Mouse (Mus musculus) gastrocnemius, postnatal 14 days (tissue): ENCODE data around the gene Arl2. TPM values are rescaled to one million over a fixed set of nuclear protein-coding genes. Genes with fewer than 3 reads are reported as not detected.
A peak's percentile ranks its signal among the peaks of the same experiment; 100 is the strongest.
"Not testable (repeated sequence)": the region's sequence is repeated elsewhere in the genome, so short reads cannot be mapped to it uniquely, and the experiment has no call there.

ENCODE experiments used
- DNase-seq: peaks from one replicate; pipeline ENCODE4 v3.0.0; 2021; ENCODE audit warnings: mixed read lengths
- intact Hi-C: fragments of 180-260 bp; cut with DNase I; formaldehyde crosslinking; loops from one replicate; pipeline ENCODE4 v1.15.1; 2025; ENCODE audit warnings: low total_unique reads
- total RNA-seq, 2 experiments: library from RNA; stranded (reverse); gene quantifications; 2 replicates each; pipeline ENCODE4 v1.2.3; 2021

The Arl2 gene
- total RNA-seq, 2 experiments from 2014 or later: 53.4 to 55.4 TPM

DNA sequence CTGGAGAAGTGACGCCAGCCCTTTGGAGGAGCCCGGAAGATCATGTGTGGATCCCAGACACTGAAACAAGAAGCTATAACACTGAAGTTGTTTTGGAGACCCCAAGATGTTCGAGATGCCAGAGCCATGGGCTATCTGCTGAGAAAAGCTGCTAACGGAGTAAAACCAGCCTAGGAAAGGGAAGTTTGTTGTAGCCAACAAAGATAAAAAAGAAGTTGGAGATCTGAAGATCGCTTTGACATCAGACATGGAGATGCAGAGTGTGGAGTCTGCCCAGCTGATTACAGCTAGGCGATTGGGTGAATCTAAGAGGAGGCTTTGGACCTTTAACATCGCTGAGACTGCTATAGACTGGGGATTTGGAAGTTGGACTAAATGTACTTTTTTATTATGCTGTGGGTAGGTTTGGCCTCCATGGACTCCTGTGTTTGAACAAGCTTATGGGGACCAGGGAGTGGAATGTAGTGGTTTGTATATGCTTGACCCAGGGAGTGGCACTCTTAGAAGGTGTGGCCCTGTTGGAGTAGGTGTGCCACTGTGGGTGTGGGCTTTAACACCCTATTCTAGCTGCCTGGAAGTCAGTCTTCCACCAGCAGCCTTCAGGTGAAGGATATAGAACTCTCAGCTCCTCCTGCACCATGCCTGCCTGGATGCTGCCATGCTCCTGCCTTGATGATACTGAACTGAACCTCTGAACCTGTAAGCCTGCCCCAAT, 10.8 kb downstream of the Arl2 start:
- DNase-seq, intact Hi-C loops: not testable (repeated sequence)

DNA sequence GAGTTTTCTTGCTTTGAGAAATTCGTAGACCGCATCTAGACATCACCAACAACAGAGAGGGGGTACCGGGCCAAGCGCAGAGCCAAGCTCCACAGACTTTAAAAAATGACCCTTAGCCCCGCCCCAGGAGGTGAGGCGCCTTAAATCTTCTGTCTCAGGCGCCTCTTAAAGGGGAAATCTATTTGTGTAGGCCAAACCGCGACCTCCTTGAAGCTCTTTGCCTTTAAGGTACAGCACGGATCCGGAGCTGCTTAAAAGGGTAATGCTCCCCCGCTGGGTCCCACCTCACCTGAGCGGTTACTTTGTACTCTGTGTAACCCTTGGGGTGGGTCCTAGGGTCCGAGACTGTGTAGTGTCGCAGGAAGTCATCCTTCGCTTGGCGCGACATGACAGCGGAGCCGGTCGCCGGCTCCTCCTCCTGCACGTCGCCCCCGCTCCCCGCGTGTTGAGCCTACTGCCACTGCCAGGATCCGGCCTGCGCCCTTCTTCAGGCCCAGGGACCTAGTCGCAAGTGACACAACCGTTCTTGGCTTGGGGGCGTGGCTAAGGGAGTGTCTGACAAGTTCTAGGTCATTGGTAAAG, 13.5 kb downstream of the Arl2 start, which contains the start of gene Snx15:
Gene Snx15 (minus strand): TSS at position 545 of the 582 bp plus-strand sequence.
- intact Hi-C loops: loop anchor here (10.0 kb wide), 1 partner anchor 163 kb away; the partner anchor contains the start of gene Pola2
- peak; percentile 96 for DNase-seq

GRCm38 (mm10) chr19:6126789-6127580, 14.4 kb downstream of the Arl2 start:
- intact Hi-C loops: loop anchor here (10.0 kb wide), 1 partner anchor 162 kb away; the partner anchor contains the start of gene Pola2
- no peak for DNase-seq

DNA sequence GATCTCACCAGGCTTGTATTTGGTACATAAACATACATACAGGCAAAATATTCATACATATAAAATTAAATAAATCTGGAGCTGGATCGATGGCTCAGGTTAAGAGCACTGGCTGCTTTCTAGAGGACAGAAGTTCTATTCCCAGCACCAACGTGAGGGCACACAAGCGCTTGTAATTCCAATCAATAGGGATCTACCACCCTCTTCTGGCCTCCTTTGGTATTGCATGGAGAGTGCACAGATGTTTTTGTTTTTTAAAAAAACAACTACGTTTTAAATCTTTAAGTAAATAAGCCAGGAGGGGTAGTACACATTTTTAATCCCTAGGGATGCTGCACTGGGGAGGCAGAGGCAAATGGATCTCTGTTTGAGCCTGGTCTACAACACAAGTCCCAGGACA, 15.1 kb downstream of the Arl2 start:
- DNase-seq: no peak

DNA sequence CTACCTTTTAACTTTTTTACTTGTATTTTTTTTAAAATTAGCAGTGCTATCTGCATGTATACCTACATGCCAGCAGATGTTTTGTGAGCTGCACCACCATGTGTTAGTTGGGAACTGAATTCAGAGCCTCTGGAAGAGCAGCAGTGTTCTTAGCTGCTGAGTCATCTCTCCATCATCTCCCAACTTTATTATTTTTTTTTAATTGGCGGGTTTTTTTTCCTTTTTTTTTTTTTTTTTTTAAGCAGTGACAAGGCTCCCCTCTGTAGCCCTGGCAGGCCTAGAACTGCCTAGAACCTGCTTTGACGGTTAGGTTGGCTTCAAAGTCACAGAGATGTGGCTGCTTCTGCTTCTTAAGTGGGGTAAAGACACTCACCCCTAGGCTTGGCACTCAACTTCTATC, 16.4 kb downstream of the Arl2 start:
- intact Hi-C loops: loop anchor here (10.0 kb wide), 1 partner anchor 160 kb away; the partner anchor contains the start of gene Pola2
- no peak for DNase-seq

More for the DNA sequence above, 15.1 kb downstream of the Arl2 start:
- intact Hi-C loops: loop anchor here (10.0 kb wide), 1 partner anchor 161 kb away; the partner anchor contains the start of gene Pola2

GRCm38 (mm10) chr19:6123330-6123729, 18.0 kb downstream of the Arl2 start:
- intact Hi-C loops: loop anchor here (10.0 kb wide), 1 partner anchor 159 kb away; the partner anchor contains the start of gene Pola2
- DNase-seq: no peak

DNA sequence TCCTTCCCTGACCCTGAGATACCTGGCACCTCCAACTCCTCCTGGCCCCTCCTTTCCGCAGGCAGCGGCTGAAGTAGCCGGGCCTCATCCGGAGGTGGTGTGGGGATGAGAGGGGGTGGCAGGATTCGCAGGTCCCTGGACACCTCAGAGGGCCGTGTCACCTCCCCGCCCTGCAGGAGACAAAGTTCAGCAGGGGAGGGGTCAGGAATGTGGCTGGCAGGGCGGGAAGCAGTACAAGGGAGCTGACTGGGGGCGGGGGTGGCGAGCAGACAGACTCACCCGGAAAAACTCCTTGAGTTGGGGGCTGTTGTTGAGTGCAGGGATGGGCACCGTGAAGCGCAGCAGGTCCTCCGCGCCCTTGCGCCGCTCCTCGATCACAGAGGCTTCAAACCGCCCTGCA, 19.6 kb downstream of the Arl2 start:
- intact Hi-C loops: loop anchor here (10.0 kb wide), 1 partner anchor 157 kb away; the partner anchor contains the start of gene Pola2
- DNase-seq: no peak

- DNase-seq: no peak
- intact Hi-C loops: no loop called here
Observed at GRCm38 (mm10) chr19:6118677-6119185, 22.6 kb downstream of the Arl2 start.

GRCm38 (mm10) chr19:6117986-6118676, 23.2 kb downstream of the Arl2 start, which contains the start of gene Sac3d1:
Gene Sac3d1, minus strand, starts transcription at chr19:6118650.
- intact Hi-C loops: no loop called here
- DNase-seq: peak; percentile 87

DNA sequence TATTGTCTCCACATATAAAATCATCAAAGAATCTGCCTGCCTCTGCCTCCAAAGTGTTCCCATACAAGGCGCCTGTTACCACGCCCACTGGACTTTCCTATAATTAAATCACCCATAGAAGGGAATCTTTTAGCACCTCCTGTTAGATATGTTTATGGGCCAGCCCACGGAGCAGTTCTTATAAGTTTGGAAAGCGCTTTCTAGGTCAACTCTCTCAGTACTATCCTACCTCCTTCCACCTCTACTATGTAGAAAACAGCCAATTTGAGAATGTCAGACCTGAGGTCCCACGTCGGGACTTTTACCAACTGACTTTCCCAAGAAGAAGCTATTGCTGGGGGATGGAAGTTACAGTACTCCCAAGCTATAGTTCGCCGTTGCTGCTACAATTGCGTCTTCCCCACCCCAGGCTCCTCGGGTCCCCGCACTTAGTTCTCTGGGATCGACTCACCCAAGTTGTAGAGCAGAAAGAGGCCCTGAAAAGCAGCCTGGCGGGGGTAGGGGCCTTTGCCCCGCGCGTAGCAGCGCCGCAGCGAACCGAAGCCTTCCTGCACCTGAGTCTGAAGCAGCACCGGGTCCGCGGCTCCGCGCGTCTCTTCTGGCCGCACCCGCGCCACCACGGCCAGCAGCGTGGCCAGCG, 23.9 kb downstream of the Arl2 start:
- no peak for DNase-seq
- intact Hi-C loops: no loop called here

DNA sequence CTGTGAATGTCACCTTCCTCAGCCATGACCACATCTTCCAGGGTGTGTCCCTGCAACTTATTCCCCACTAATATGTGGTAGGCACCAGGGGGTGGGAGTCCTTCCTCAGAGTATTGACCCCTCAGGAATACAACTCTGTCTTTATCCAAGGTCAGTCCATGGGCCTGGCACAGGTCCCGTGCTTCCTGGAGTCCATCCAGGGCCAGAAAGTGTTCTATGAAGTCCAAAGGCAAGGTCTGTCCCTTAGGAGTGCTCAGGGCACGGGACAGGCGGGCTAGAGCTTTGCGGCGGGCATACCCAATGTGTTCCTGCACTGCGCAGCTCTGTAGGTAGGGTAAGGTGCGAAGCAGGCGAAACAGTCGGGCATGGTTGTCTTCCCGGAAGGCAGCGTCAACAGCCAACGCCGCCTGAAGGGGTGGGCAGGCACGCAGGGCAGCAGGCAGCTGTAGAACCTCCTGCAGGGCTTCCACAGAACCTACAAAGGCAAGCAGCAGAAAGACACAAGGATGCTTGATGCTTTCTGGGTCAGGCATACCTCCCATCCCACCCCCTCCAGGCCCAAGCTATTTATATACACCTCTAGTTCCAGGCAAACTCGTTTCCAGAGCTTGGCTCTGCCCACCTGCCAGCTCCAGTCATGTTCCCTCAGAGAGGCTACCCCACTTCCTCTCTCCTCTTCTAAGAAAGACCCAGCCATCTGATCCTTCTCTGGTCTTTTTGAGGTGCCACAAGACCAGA, 25.1 kb downstream of the Arl2 start:
- DNase-seq: no peak
- intact Hi-C loops: no loop called here

- intact Hi-C loops: no loop called here
- DNase-seq: no peak
Observed at GRCm38 (mm10) chr19:6113116-6113515, 28.2 kb downstream of the Arl2 start.

DNA sequence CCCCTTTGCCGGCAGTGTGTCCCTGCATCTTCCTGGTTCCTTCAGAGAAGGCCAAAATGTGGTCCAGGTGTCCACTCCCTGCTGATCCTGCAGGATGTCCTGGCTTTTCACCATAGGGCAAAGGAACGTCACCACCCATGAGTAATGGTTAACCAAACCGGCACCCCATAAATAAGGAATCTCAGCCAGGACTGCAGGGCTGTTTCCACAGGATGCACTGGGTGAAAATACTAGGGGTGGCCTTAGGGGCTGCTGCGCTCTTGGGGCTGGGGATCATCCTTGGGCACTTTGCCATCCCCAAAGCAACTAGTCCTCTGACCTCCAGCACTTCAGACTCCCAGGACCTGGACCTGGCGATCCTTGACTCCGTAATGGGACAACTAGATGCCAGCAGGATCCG, 35.8 kb downstream of the Arl2 start, which contains the start of gene Naaladl1:
Gene Naaladl1 (plus strand): TSS at position 197 of the 400 bp plus-strand sequence.
- intact Hi-C loops: no loop called here
- DNase-seq: no peak

DNA sequence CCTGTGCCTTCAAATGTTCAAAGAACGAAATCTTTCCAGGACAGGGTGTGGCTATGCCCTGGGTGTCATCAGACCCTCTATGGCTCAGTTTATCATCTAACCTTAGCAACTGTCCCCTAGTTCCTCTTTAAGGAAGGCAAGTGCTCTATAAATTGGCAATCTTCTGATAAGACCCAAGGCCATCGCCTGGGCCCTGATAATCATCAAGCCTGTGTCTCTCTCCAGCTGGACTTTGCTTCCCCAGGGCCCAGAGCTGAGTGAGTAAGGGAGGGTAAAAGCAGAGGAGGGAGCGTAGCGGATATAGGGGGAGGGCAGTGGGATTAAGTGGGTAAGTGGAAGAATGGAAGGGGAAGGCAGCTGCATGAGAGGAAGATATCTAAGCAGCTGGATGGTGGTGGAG, 36.9 kb downstream of the Arl2 start:
- DNase-seq: no peak
- intact Hi-C loops: no loop called here

GRCm38 (mm10) chr19:6102169-6102853, 39.0 kb downstream of the Arl2 start:
- no peak for DNase-seq
- intact Hi-C loops: no loop called here

- no peak for DNase-seq
- intact Hi-C loops: no loop called here
Observed at GRCm38 (mm10) chr19:6101186-6101585, 40.2 kb downstream of the Arl2 start.

DNA sequence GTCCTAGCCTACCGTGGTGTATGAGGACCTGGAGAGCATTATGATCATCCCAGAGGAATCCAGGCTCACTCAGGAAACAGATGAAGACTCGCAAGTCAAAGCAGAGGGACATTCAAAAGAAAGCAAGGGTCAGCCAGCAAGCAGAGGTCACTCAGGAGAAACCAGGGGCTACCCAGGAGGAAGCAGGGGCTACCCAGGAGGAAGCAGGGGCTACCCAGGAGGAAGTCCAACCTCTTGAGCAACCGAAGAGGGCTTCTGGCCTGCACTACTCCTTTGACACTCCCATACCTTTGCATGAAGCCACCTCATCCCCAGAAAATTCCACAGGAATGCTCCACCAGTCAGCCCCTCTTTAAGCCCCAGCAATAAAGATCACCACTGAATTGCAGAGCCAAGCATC, 43.5 kb downstream of the Arl2 start:
- intact Hi-C loops: no loop called here
- DNase-seq: no peak
